Mouse (Mus musculus) heart, embryonic 11.5 days (tissue): ENCODE data around the gene Rft1. TPM values are rescaled to one million over a fixed set of nuclear protein-coding genes. Genes with fewer than 3 reads are reported as not detected.

ENCODE experiments used
- ATAC-seq: fragments of 200-750 bp; cut with Nextera tagmentation; replicated peaks from 2 replicates; pipeline ENCODE4 v1.8.0; 2017; ENCODE audit warnings: moderate library complexity; ENCODE audit not compliant: insufficient number of reproducible peaks, low FRiP score, low TSS enrichment
- H3K27ac ChIP-seq: fragments of 300-500 bp; sonication (generic); 2 replicates; pipeline ENCODE4 v1.5.1; 2014; ENCODE audit warnings: mild to moderate bottlenecking, low read depth, low read length
- H3K27me3 ChIP-seq: fragments of 300-500 bp; sonication (generic); 2 replicates; pipeline ENCODE4 v1.6.1; 2014; ENCODE audit warnings: mild to moderate bottlenecking, low read length, mixed read lengths; ENCODE audit not compliant: control insufficient read depth, insufficient read depth
- H3K36me3 ChIP-seq: fragments of 300-500 bp; sonication (generic); 2 replicates; pipeline ENCODE4 v1.6.1; 2014; ENCODE audit warnings: mild to moderate bottlenecking, low read length, moderate library complexity, mixed read lengths; ENCODE audit not compliant: control insufficient read depth, insufficient read depth
- H3K4me1 ChIP-seq: fragments of 300-500 bp; sonication (generic); 2 replicates; pipeline ENCODE4 v1.6.1; 2014; ENCODE audit warnings: low read length; ENCODE audit not compliant: control insufficient read depth, insufficient read depth
- H3K4me2 ChIP-seq: fragments of 300-500 bp; sonication (generic); 2 replicates; pipeline ENCODE4 v1.6.1; 2014; ENCODE audit warnings: mild to moderate bottlenecking, moderate library complexity
- H3K4me3 ChIP-seq: fragments of 300-500 bp; sonication (generic); 2 replicates; pipeline ENCODE4 v1.5.1; 2014; ENCODE audit warnings: low read depth, low read length
- H3K9ac ChIP-seq: fragments of 300-500 bp; sonication (generic); 2 replicates; pipeline ENCODE4 v1.6.1; 2014; ENCODE audit warnings: mild to moderate bottlenecking, low read depth, low read length, moderate library complexity
- H3K9me3 ChIP-seq: fragments of 300-500 bp; sonication (generic); replicated peaks from 2 replicates; pipeline ENCODE4 v1.6.1; 2016; ENCODE audit warnings: low read length; ENCODE audit not compliant: control insufficient read depth
- WGBS: fragments of 180-500 bp; shearing (Covaris S2); extraction: QIAGEN DNeasy Blood & Tissue Kit; methylation state at CpG from one replicate; pipeline ENCODE4 v1.1.7; 2014; ENCODE audit not compliant: insufficient replicate concordance; 5-methylcytosine and 5-hydroxymethylcytosine counted together
- polyA plus RNA-seq: library from polyadenylated mRNA; unstranded; fragments of >200 nt; fragmentation: Nextera tagmentation; extraction: Ambion mirVana; gene quantifications from 2 replicates; pipeline ENCODE4 v1.2.1, GENCODE M21; 2014

Rft1 gene
- polyA plus RNA-seq, 1 experiment from 2014 or later: 10.3 TPM

GRCm38 (mm10) chr14:30625856-30626726, 28.1 kb upstream of the Rft1 start, which contains the start of gene Prkcd:
TSS of gene Prkcd (minus strand) at chr14:30626210.
- no peaks in the 10 kb centered on the region for H3K9me3 ChIP-seq

GRCm38 (mm10) chr14:30626756-30627742, 27.1 kb upstream of the Rft1 start:
- Histone ChIP-seq H3K36me3 (no peaks in the 10 kb centered on the region), H3K27ac (no peak overlapping the region), H3K4me3 (peak overlapping the region; percentile 76), H3K4me1 (peaks cover 17% of the 10 kb centered on the region), H3K9ac (peak overlapping the region; percentile 78), H3K27me3 (no peaks in the 10 kb centered on the region), H3K4me2 (peak overlapping the region; percentile 87), H3K9me3 (no peaks in the 10 kb centered on the region)
- WGBS: 59% methylated on average over 11 of the region's 12 CpGs
- ATAC-seq: no peak

More at GRCm38 (mm10) chr14:30625856-30626726, 28.1 kb upstream of the Rft1 start, which contains the start of gene Prkcd:
- Histone ChIP-seq H3K4me1 (peaks cover 17% of the 10 kb centered on the region), H3K27ac (peak within 1 kb of the TSS; percentile 6), H3K4me2 (peak within 1 kb of the TSS; percentile 87), H3K36me3 (no peaks in the 10 kb centered on the region), H3K27me3 (no peaks in the 10 kb centered on the region), H3K4me3 (peak within 1 kb of the TSS; percentile 76), H3K9ac (peak within 1 kb of the TSS; percentile 78)
- WGBS: under 1% methylated on average over 48 of the region's 71 CpGs
- ATAC-seq: peak; percentile 78

- 77% methylated on average over 5 of the region's 5 CpGs for WGBS
- peaks cover 19% of the 10 kb centered on the region for H3K4me1 ChIP-seq
- H3K27me3 ChIP-seq: no peaks in the 10 kb centered on the region
Measured at GRCm38 (mm10) chr14:30628235-30628634, 25.9 kb upstream of the Rft1 start.

GRCm38 (mm10) chr14:30629839-30630238, 24.3 kb upstream of the Rft1 start:
- Histone ChIP-seq H3K27ac (no peak overlapping the region), H3K4me3 (no peak overlapping the region), H3K4me1 (peaks cover 13% of the 10 kb centered on the region), H3K9ac (no peak overlapping the region), H3K36me3 (no peaks in the 10 kb centered on the region), H3K4me2 (no peak overlapping the region), H3K27me3 (no peaks in the 10 kb centered on the region), H3K9me3 (no peaks in the 10 kb centered on the region)
- ATAC-seq: no peak
- WGBS: 42% methylated on average over 4 of the region's 4 CpGs

More at GRCm38 (mm10) chr14:30628235-30628634, 25.9 kb upstream of the Rft1 start:
- no peak for ATAC-seq
- Histone ChIP-seq H3K36me3 (no peaks in the 10 kb centered on the region), H3K4me2 (no peak overlapping the region), H3K9ac (no peak overlapping the region), H3K9me3 (no peaks in the 10 kb centered on the region), H3K4me3 (no peak overlapping the region), H3K27ac (no peak overlapping the region)

GRCm38 (mm10) chr14:30630811-30631576, 23.2 kb upstream of the Rft1 start:
- WGBS: 65% methylated on average over 5 of the region's 5 CpGs
- no peaks in the 10 kb centered on the region for H3K9me3 ChIP-seq
- no peaks in the 10 kb centered on the region for H3K27me3 ChIP-seq
- no peak overlapping the region for H3K4me3 ChIP-seq
- H3K4me2 ChIP-seq: no peak overlapping the region
- peaks cover 18% of the 10 kb centered on the region for H3K4me1 ChIP-seq
- no peak overlapping the region for H3K27ac ChIP-seq
- ATAC-seq: no peak
- no peak overlapping the region for H3K9ac ChIP-seq
- no peaks in the 10 kb centered on the region for H3K36me3 ChIP-seq

GRCm38 (mm10) chr14:30631834-30632233, 22.3 kb upstream of the Rft1 start:
- Histone ChIP-seq H3K4me3 (no peak overlapping the region), H3K9ac (no peak overlapping the region), H3K9me3 (no peaks in the 10 kb centered on the region), H3K36me3 (no peaks in the 10 kb centered on the region), H3K27ac (no peak overlapping the region), H3K4me1 (peaks cover 15% of the 10 kb centered on the region), H3K4me2 (no peak overlapping the region), H3K27me3 (no peaks in the 10 kb centered on the region)
- no peak for ATAC-seq
- WGBS: 78% methylated on average over 2 of the region's 2 CpGs

GRCm38 (mm10) chr14:30633708-30634107, 20.5 kb upstream of the Rft1 start:
- Histone ChIP-seq H3K4me3 (no peak overlapping the region), H3K9ac (no peak overlapping the region), H3K27me3 (no peaks in the 10 kb centered on the region), H3K4me1 (peaks cover 26% of the 10 kb centered on the region), H3K9me3 (no peaks in the 10 kb centered on the region), H3K4me2 (no peak overlapping the region), H3K36me3 (no peaks in the 10 kb centered on the region), H3K27ac (no peak overlapping the region)
- ATAC-seq: no peak
- WGBS: 67% methylated on average over 7 of the region's 7 CpGs

GRCm38 (mm10) chr14:30634418-30634817, 19.7 kb upstream of the Rft1 start:
- Histone ChIP-seq H3K9me3 (no peaks in the 10 kb centered on the region), H3K36me3 (no peaks in the 10 kb centered on the region), H3K4me3 (no peak overlapping the region), H3K9ac (no peak overlapping the region), H3K4me2 (no peak overlapping the region), H3K27ac (no peak overlapping the region), H3K4me1 (peaks cover 26% of the 10 kb centered on the region), H3K27me3 (no peaks in the 10 kb centered on the region)
- 79% methylated on average over 1 of the region's 1 CpGs for WGBS
- no peak for ATAC-seq
